Mouse (Mus musculus) liver, embryonic 12.5 days (tissue): ENCODE measurements around the gene Nrtn. TPM values are rescaled to one million over a fixed set of nuclear protein-coding genes. Genes with fewer than 3 reads are reported as not detected.

Experiments used
- ATAC-seq: fragments of 200-750 bp; cut with Nextera tagmentation; 2 replicates; pipeline ENCODE4 v1.8.0; 2017; ENCODE audit warnings: moderate number of reproducible peaks, mild to moderate bottlenecking, moderate library complexity
- H3K27ac ChIP-seq: fragments of 300-500 bp; sonication (generic); 2 replicates; pipeline ENCODE4 v1.5.1; 2016; ENCODE audit warnings: mild to moderate bottlenecking
- H3K27me3 ChIP-seq: fragments of 300-500 bp; sonication (generic); replicated peaks from 2 replicates; pipeline ENCODE4 v1.6.1; 2016; ENCODE audit warnings: mild to moderate bottlenecking, moderate library complexity
- H3K36me3 ChIP-seq: fragments of 300-500 bp; sonication (generic); 2 replicates; pipeline ENCODE4 v1.6.1; 2016; ENCODE audit warnings: mild to moderate bottlenecking, moderate library complexity
- H3K4me1 ChIP-seq: fragments of 300-500 bp; sonication (generic); 2 replicates; pipeline ENCODE4 v1.6.1; 2016
- H3K4me2 ChIP-seq: fragments of 300-500 bp; sonication (generic); 2 replicates; pipeline ENCODE4 v1.6.1; 2016; ENCODE audit warnings: mild to moderate bottlenecking, moderate library complexity
- H3K4me3 ChIP-seq: fragments of 300-500 bp; sonication (generic); 2 replicates; pipeline ENCODE4 v1.5.1; 2016; ENCODE audit warnings: mild to moderate bottlenecking, moderate library complexity
- H3K9ac ChIP-seq: fragments of 300-500 bp; sonication (generic); 2 replicates; pipeline ENCODE4 v1.6.1; 2016; ENCODE audit warnings: mild to moderate bottlenecking, moderate library complexity
- H3K9me3 ChIP-seq: fragments of 300-500 bp; sonication (generic); replicated peaks from 2 replicates; pipeline ENCODE4 v1.6.1; 2016; ENCODE audit warnings: mild to moderate bottlenecking, moderate library complexity
- WGBS: fragments of 180-500 bp; shearing (Covaris S2); methylation state at CpG from one replicate; pipeline ENCODE4 v1.1.7; 2016; ENCODE audit not compliant: insufficient replicate concordance; 5-methylcytosine and 5-hydroxymethylcytosine counted together
- polyA plus RNA-seq: library from polyadenylated mRNA; unstranded; fragments of >200 nt; fragmentation: Nextera tagmentation; extraction: Ambion mirVana; gene quantifications from 2 replicates; pipeline ENCODE4 v1.2.1, GENCODE M21; 2016

The Nrtn gene
- polyA plus RNA-seq, 1 experiment from 2014 or later = 3.2 TPM

DNA sequence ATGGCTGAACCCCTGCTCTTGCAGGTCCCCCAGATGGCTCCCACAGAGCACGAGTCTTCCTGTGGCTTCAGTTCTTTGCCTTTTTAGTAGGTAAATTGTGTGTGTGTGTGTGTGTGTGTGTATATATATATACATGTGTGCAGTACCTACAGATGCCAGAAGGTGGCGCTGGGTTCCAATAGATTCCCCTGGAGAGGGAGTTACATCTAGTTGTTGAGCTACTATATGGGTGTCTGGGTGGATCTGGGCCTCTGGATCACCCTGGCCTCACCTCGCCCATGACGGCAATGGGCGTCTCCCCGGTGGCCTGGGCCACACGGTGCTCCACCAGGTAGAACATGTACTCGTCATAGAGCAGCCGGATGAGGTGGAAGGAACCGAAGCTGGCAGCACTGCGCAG lies 20.2 kb upstream of the Nrtn start:
- H3K4me3 ChIP-seq = no peak overlapping the region
- H3K27me3 ChIP-seq = no peaks in the 10 kb centered on the region
- no peak overlapping the region for H3K4me2 ChIP-seq
- peaks cover 62% of the 10 kb centered on the region for H3K36me3 ChIP-seq
- WGBS = 83% methylated on average over 11 of the region's 11 CpGs
- peaks cover 8% of the 10 kb centered on the region; the same call in 1 of the 2 replicates for H3K9me3 ChIP-seq
- H3K27ac ChIP-seq = no peak overlapping the region
- no peak overlapping the region for H3K9ac ChIP-seq
- peaks cover 20% of the 10 kb centered on the region for H3K4me1 ChIP-seq
- no peak for ATAC-seq

DNA sequence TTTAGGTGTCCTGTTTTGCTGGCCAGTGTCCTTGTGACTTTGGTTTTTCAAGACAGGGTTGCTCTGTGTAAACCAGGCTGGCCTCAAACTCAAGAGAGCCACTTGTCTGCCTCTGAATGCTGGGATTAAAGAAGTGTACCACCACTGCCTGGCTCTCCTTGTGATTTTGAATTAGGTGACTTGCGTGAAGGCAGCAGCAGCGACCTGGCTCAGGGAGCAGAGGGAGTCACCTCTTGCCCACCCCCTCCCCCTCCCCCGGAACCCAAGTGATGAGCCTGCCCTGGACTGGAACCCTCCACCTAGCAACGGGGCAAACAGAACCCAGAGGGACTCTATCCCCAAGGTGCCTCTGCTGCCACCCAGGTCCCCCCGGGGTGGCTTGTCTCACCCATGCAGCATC lies 12.6 kb upstream of the Nrtn start, which contains the start of gene Prr22:
Prr22 (plus strand) TSS at position 301 of the 400 bp plus-strand sequence.
- ATAC-seq = no peak
- Histone ChIP-seq H3K9ac (no peak within 1 kb of the TSS), H3K27me3 (no peaks in the 10 kb centered on the region), H3K4me2 (no peak within 1 kb of the TSS), H3K4me3 (no peak within 1 kb of the TSS), H3K4me1 (peaks cover 24% of the 10 kb centered on the region), H3K27ac (no peak within 1 kb of the TSS), H3K9me3 (no peaks in the 10 kb centered on the region), H3K36me3 (peaks cover 57% of the 10 kb centered on the region)
- WGBS = 82% methylated on average over 5 of the region's 5 CpGs

DNA sequence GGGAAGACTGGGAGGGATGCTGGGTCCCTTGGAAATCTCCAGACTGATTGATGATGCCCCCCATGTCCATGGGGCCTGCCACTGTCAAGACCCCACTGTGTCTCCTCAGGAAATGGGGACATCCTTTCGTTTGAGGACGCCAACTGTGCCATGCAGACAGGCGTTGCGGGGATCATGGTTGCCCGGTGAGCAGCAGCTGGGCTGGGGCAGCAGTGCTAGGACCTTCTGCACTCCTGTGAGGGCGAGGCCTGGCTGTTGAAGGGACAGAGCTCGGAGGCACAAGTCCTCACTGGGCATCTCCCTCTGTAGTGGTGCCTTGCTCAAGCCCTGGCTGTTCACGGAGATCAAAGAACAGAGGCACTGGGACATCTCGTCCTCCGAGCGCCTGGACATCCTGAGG lies 11.6 kb upstream of the Nrtn start:
- no peak for ATAC-seq
- H3K27ac ChIP-seq = no peak overlapping the region
- no peak overlapping the region for H3K4me3 ChIP-seq
- H3K27me3 ChIP-seq = no peaks in the 10 kb centered on the region
- peaks cover 57% of the 10 kb centered on the region for H3K36me3 ChIP-seq
- WGBS = 87% methylated on average over 11 of the region's 11 CpGs
- no peak overlapping the region for H3K9ac ChIP-seq
- peaks cover 25% of the 10 kb centered on the region for H3K4me1 ChIP-seq
- no peaks in the 10 kb centered on the region for H3K9me3 ChIP-seq
- no peak overlapping the region for H3K4me2 ChIP-seq

DNA sequence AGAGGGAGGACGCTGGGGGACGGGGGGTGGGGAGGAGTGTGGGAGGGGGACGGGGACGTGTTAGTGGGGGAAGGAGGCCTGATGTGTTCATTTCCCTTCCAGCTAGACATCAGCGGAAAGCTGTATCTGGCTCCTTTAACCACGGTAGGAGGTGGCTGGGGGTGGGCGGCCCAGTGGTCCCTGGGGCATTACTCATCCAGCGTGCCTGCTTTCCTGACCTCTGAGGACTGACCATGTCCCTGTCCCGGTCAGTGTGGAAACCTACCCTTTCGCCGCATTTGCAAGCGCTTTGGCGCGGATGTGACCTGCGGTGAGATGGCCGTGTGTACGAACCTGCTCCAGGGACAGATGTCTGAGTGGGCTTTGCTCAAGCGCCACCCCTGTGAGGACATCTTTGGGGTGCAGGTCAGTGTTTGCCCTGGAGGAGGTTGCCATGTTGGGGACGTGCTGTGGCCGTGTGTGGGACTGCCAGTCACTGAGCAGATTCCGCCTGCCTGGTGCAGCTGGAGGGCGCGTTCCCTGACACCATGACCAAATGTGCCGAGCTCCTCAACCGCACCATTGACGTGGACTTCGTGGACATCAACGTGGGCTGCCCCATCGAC lies 10.3 kb upstream of the Nrtn start:
- Histone ChIP-seq H3K9me3 (no peaks in the 10 kb centered on the region), H3K27ac (no peak overlapping the region), H3K4me2 (no peak overlapping the region), H3K36me3 (peaks cover 57% of the 10 kb centered on the region), H3K27me3 (no peaks in the 10 kb centered on the region), H3K9ac (no peak overlapping the region), H3K4me1 (peaks cover 25% of the 10 kb centered on the region), H3K4me3 (no peak overlapping the region)
- no peak for ATAC-seq
- 90% methylated on average over 29 of the region's 29 CpGs for whole genome bisulfite sequencing

DNA sequence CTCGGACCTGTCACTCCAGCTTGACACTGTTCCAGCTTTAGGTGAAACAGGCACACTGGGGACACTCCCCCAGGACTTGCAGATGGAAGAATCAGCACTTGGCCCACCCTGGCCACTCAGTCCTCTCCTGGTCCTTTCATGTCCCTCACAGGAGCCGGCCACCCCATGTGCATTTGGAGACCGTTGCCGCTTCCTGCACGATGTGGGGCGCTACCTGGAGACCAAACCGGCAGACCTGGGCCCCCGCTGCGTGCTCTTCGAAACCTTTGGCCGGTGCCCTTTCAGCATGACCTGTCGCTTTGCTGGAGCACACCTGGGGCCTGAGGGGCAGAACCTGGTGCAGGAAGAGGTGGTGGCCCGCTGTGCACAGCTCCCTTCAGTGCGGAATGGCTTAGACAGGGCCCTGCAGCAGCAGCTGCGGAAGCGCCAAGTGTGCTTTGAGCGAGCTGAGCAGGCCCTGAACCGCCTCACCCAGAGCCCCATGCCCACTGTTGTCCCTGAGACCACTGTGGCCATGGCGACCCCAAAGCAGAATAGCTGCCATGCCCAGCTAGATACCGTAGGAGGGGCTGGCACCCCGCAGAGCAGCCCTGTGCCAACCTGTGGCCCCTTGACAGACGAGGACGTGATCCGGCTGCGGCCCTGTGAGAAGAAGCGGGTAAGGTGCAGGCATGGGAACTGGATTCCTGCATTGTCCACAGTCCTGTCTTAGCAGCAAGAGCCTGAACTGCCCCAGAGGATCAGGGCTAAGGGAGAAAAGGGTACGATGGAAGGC lies 9.5 kb upstream of the Nrtn start:
- Histone ChIP-seq H3K4me2 (no peak overlapping the region), H3K27ac (no peak overlapping the region), H3K4me1 (peaks cover 32% of the 10 kb centered on the region), H3K9ac (no peak overlapping the region), H3K36me3 (peaks cover 56% of the 10 kb centered on the region), H3K9me3 (no peaks in the 10 kb centered on the region), H3K4me3 (no peak overlapping the region), H3K27me3 (no peaks in the 10 kb centered on the region)
- 92% methylated on average over 27 of the region's 27 CpGs for WGBS
- ATAC-seq = no peak

DNA sequence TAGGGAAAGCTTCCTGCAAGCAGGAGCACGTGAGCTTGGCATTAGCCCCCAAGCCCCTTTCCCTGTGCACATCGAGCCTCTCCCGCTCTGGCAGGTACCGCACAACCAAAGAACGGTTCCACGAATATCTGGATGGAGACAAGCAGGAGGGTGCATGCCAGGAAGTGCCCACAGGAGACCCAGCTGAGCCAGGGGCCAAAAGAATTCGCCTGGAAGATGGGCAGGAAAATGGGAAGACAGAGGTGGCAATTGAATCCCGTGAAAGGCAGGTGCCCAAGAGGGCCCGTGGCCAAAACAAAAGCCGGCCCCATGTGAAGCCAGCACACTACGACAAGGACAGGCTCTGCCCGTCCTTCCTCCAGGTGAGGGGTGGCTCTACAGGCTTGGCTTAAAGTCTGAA lies 8.1 kb upstream of the Nrtn start:
- ATAC-seq = no peak
- Histone ChIP-seq H3K36me3 (peaks cover 43% of the 10 kb centered on the region), H3K4me2 (peak overlapping the region; percentile 94), H3K27ac (peak overlapping the region; percentile 94), H3K4me3 (peak overlapping the region; percentile 73), H3K4me1 (peaks cover 45% of the 10 kb centered on the region), H3K9me3 (no peaks in the 10 kb centered on the region), H3K9ac (peak overlapping the region; percentile 83), H3K27me3 (peaks cover 2% of the 10 kb centered on the region; the same call in 1 of the 2 replicates)
- 37% methylated on average over 12 of the region's 12 CpGs for WGBS

DNA sequence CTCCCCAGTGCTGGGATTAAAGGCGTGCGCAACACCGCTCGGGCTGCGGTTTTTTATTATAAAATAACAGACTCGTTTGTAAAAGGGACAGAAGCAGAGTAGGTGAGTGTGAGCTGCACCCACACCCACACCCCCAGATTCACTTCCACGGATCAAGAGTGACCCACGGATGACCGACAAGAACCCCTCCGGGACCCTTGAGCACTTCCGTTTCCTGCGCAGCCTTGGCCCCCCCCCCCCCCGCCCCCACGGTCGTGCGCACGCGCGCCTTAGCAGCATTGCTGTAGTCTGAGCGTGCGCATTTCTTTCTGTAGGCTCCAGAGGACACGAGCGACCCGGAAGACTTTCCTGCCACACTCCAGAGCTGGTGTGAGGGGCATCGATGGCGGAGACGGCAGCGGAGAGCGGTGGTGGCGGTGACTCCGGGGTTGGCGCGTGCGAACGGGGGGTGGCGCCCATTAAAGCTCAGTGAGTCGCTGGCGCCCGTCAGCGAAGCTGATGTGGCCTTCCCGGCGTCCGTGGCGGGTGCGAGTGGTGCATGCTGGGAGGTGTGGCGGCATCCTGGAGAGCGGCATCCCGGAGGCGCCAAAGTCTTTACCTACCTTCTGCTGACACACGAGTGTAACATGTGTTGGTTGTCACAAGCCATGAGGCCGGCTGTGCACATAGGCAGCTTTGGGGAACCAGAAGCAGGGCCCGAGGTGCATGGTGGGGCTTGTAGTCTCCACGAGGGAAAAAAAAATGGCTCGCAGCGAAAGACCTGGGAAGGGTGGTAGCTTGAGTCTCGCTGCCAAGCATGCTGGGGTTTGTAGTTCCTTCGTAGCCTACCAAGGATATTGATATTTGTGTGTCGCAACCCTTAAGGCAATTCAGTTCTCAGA lies 7.4 kb upstream of the Nrtn start, which contains the start of gene Dus3l:
Dus3l (plus strand) TSS at position 284 of the 881 bp plus-strand sequence.
- peak within 1 kb of the TSS; percentile 94 for H3K4me2 ChIP-seq
- H3K9ac ChIP-seq = peak within 1 kb of the TSS; percentile 83
- peaks cover 35% of the 10 kb centered on the region for H3K36me3 ChIP-seq
- H3K27ac ChIP-seq = peak within 1 kb of the TSS; percentile 94
- WGBS = 1% methylated on average over 56 of the region's 58 CpGs
- H3K9me3 ChIP-seq = no peaks in the 10 kb centered on the region
- peaks cover 49% of the 10 kb centered on the region for H3K4me1 ChIP-seq
- peak; percentile 66 for ATAC-seq
- H3K27me3 ChIP-seq = peaks cover 7% of the 10 kb centered on the region; the same call in 1 of the 2 replicates
- H3K4me3 ChIP-seq = peak within 1 kb of the TSS; percentile 73

DNA sequence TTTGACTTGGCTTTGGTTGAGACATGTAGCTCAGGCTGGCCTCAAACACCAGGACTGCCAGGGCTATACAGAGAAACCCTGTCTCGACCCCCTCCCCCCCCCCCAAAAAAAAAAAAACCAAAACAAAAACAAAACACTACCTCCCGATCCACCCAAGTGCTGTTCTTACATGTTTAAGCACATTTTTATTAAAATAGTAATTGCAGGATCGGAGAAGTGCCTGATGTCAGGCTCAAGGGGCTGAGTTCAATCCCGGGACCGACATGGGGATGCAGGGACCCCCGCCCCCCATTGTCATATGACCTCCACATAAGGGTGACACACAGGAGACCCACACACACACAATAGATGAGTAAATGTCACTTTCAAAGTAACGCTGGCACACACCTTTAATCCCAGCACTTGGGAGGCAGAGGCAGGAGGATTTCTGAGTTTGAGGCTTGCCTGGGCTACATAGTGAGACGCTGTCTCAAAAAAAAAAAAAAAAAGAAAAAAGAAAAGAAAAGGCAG lies 6.5 kb upstream of the Nrtn start:
- WGBS = 51% methylated on average over 8 of the region's 8 CpGs
- Histone ChIP-seq H3K36me3 (peaks cover 26% of the 10 kb centered on the region), H3K9ac (peak overlapping the region; percentile 83), H3K9me3 (no peaks in the 10 kb centered on the region), H3K27ac (peak overlapping the region; percentile 94), H3K4me3 (peak overlapping the region; percentile 73), H3K4me2 (peak overlapping the region; percentile 94), H3K27me3 (peaks cover 7% of the 10 kb centered on the region; the same call in 1 of the 2 replicates), H3K4me1 (peaks cover 55% of the 10 kb centered on the region)
- ATAC-seq = no peak

DNA sequence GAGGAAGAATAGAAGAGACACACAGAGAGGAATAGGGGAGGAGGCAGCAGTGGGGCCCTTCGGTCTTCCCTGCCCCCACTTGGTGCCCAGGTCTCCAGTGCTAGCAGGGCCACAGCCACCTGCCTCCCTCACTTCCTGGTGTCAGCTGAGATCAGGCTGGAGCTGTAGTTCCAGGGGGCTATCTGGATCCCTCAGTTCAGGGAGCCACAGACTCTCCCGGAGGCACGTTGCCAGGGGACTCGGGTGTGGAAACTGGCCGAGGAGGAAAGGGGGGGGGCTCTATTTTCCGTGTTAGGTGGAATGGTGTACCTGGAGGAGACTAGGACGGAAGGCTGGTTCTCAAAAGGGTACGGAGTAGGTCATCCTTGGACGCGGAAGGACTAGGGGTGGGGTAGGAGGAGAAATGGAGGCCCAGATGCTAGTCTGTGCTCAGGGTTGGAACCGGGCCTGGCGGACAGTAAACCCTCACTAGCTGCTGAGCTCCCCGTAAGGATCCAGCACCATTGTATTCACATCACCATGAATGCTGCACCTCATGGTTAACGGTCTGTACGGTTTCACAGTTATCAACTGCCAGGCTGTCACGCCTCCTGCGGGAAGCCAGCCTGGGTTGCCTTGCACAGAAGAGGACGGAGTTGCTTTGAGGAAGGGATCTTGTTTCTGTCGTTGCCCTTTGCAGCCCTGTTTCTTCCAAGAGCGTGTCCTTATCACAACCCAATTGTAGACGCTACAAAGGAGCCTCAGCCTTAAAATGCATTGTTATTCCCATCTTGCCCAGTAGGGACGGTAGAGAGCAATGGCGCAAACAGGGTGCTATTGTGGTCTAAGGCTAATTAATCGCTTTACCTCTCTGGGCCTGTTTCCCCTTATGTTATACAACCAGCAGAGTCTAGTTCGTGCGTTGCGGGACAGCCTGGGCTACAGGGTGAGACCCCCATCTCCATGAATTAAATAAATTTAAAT lies 5.7 kb upstream of the Nrtn start:
- H3K9ac ChIP-seq = peak overlapping the region; percentile 83
- ATAC-seq = peak; percentile 20; the same call in 1 of the 2 replicates
- peak overlapping the region; percentile 61 for H3K4me3 ChIP-seq
- 22% methylated on average over 27 of the region's 27 CpGs for WGBS
- H3K4me2 ChIP-seq = peak overlapping the region; percentile 94
- no peaks in the 10 kb centered on the region for H3K9me3 ChIP-seq
- H3K27ac ChIP-seq = peak overlapping the region; percentile 94
- peaks cover 7% of the 10 kb centered on the region; the same call in 1 of the 2 replicates for H3K27me3 ChIP-seq
- peaks cover 62% of the 10 kb centered on the region for H3K4me1 ChIP-seq
- H3K36me3 ChIP-seq = peaks cover 19% of the 10 kb centered on the region

DNA sequence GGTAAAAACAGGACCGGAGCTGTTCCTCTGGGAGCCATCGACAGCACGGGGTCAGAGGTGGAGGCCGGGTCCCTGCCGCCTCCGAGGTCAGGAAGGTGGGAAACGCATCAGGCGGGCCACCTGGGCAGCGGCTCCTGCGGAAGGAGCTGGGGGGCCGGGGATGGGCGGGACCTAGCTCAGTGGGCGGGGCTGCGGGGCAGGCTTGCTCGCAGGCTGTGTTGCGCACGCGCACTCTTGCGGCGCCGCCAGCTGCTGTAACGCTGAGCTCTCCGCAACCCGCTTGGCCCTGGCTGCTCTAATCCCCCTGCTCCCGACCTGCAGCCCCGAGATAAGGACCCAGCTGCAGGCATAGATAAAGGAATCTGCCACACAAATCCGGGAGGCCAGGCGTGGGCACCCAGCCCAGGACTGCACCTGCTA lies 4.7 kb upstream of the Nrtn start:
- Histone ChIP-seq H3K4me1 (peaks cover 73% of the 10 kb centered on the region), H3K36me3 (peaks cover 8% of the 10 kb centered on the region), H3K4me3 (peak overlapping the region; percentile 61), H3K9me3 (no peaks in the 10 kb centered on the region), H3K27me3 (peaks cover 10% of the 10 kb centered on the region), H3K27ac (peak overlapping the region; percentile 94), H3K9ac (peak overlapping the region; percentile 73), H3K4me2 (peak overlapping the region; percentile 94)
- WGBS = under 1% methylated on average over 28 of the region's 28 CpGs
- ATAC-seq = peak; percentile 75
